Mouse (Mus musculus) large intestine, adult 2 months (tissue): ENCODE results near the gene Bpifa3. TPM values are rescaled to one million over a fixed set of nuclear protein-coding genes. Genes with fewer than 3 reads are reported as not detected.
"Not testable (repeated sequence)": the region's sequence is repeated elsewhere in the genome, so short reads cannot be mapped to it uniquely, and the experiment has no call there.

Source experiments
- DNase-seq: peaks from one replicate; pipeline ENCODE4 v3.0.0-alpha.2; 2012; ENCODE audit warnings: low read depth, low spot score
- WGBS: fragments of 180-500 bp; shearing (Covaris S2); methylation state at CpG from one replicate; pipeline ENCODE4 v1.1.7; 2018; 5-methylcytosine and 5-hydroxymethylcytosine counted together
- polyA plus RNA-seq: library from polyadenylated mRNA; depleted of rRNA; stranded (reverse); fragments of >200 nt; gene quantifications from 2 replicates; pipeline ENCODE4 v1.2.3, GENCODE M21; 2012; rRNA removed

Gene Bpifa3
- polyA plus RNA-seq: not detected in 2 replicates

GRCm38 (mm10) chr2:154130120-154130519, at the start of gene Bpifa3:
Gene Bpifa3, plus strand, starts transcription at chr2:154130336.
- DNase-seq: no peak
- 42% methylated on average over 2 of the region's 2 CpGs for WGBS

DNA sequence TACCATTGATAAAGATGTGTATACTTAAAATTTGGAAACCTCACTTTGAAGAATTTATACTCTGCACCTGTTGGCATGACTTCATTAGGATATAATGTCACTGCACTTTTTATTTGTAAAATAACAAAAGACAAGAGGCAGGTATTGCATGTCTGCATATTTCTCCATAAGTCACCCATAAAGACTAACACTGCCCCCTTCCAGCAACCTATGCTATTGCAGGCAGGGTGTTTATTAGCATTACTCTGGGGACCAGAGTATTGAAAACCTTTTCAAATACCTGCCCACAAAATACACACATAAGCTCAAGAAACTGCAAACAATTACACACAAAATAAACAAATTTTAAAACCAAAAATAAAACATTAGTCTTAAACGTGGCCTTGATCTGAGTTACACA, 32.4 kb upstream of the Bpifa3 start:
- 40% methylated on average over 1 of the region's 1 CpGs for WGBS
- DNase-seq: no peak

DNA sequence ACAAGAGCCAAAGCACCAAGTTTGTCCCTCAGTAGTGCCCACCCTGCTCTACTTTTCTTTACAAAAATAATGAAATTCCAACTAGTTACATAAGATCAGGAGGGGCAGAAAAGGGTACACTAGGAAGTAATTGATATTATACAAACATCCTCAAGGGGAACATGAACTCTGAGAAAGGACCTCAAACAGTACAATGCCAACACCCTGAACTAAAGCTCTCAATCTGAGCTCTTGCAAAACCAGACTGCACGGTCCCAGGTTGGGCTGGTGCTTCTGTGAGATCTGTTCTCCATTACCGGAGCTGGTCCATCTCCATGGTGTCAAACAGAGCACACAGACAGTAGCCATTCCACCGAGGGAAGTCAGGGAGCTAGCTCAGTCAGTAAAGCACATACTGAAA, 12.8 kb upstream of the Bpifa3 start:
- DNase-seq: no peak
- 81% methylated on average over 3 of the region's 3 CpGs for WGBS

- DNase-seq: no peak
- 70% methylated on average over 4 of the region's 4 CpGs for WGBS
These were observed 12.4 kb downstream of the Bpifa3 start, which contains the start of gene Bpifa1 for GRCm38 (mm10) chr2:154142580-154142979. Gene Bpifa1, plus strand, starts transcription at chr2:154142880.

- DNase-seq: no peak
- 52% methylated on average over 3 of the region's 3 CpGs for WGBS
These were observed 13.6 kb downstream of the Bpifa3 start for GRCm38 (mm10) chr2:154143735-154144134.

- WGBS: 77% methylated on average over 4 of the region's 4 CpGs
- DNase-seq: no peak
These were observed 17.4 kb downstream of the Bpifa3 start for GRCm38 (mm10) chr2:154147496-154147895.

DNA sequence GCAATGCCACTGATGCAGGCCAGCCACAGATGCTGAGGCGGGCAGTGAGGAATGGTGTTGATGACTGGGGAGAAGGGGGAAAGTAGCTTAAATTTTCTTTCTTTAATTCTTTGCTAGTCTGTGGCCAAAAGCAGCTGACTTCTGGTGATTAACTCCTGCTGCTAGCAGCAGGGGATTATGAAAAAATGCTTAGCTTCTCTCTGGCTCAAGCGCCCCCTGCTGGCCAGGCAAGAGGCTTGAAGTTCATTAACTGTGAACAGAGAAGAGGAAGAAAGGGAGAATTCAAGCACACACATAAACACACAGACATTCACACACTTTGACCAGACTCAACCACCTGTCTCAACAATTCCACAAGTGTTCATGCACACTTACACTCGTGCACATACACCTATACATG, 28.3 kb downstream of the Bpifa3 start:
- WGBS: 42% methylated on average over 3 of the region's 3 CpGs
- DNase-seq: no peak

- WGBS: 76% methylated on average over 8 of the region's 8 CpGs
- no peak for DNase-seq
These were observed 32.2 kb downstream of the Bpifa3 start, which contains the start of gene Bpifa5 for GRCm38 (mm10) chr2:154162307-154162706. Gene Bpifa5, plus strand, starts transcription at chr2:154162607.

DNA sequence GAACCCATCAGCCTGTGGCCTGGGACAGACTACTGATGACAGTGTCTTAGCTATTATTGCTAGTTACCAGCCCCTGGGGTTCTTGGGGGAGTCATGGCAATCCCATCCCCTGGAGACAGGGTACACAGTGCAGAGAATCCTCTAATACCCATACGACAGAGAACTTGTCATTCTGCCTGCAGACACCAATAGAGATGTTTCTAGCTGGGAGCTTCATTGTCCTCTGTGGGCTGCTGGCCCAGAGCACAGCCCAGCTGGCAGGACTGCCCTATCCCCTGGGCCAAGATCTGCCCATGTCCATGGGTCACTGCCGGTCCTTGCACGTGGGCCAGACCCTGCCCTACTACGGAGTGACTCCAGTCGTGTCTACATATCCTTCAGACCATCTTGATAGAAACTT, 33.2 kb downstream of the Bpifa3 start:
- no peak for DNase-seq
- 85% methylated on average over 5 of the region's 5 CpGs for WGBS

DNA sequence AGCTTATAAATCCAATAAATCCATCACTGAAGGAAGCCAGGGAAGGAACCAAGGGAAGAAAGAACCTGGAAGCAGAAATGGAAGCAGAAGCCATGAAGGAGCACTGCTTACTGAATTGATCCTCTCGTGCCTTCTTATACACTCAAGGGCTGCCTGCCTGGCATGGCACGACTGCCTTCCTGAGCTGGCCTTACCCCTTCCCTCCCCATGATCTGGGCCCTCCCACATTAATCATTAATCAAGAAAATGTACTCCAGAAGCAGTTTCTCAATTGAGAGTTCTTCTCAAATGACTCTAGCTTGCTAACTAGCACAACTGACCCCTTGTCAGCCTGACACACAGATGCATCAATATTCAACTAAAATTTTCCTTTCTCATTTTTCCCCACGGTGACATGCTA, 39.0 kb downstream of the Bpifa3 start:
- WGBS: 24% methylated on average over 3 of the region's 3 CpGs
- DNase-seq: no peak

DNA sequence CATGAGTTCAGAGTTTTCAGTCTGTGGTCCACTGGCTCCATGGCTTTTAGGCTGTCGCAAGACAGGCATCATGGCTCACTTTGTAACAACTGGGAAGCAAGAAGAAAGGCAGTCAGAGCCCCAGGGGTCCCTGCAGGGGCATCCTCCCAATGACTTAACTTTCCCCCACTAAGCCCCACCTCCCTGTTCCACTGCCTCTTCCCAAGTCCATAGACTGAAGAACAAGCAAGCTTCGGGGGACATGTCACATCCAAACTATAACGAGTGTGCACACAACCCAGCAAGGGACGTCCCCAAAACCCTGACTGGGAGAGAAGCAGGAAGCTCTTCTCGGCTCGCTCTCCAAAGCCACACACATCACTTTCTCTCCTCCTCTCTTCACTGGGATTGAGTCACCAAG, 41.5 kb downstream of the Bpifa3 start:
- no peak for DNase-seq
- WGBS: 63% methylated on average over 6 of the region's 6 CpGs

DNA sequence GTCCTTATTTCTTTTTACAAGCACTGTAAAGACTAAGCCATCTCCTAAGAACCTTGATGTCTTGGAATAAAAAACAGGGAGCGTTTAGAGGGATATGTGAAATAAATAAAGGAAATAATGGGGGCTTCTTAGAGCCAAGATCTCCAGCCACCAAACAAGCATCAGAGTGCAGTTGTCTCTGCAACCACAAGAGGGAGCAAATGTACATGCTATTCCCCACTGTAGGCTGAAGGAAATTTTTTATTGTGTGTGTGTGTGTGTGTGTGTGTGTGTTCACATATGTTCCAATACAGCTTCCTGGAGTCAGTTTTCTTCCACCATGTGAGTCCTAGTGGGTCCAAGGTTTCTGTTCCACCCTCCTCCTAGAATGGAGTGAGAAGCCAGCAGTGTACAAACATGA, 43.2 kb downstream of the Bpifa3 start:
- DNase-seq: no peak
- 46% methylated on average over 1 of the region's 1 CpGs for WGBS

DNA sequence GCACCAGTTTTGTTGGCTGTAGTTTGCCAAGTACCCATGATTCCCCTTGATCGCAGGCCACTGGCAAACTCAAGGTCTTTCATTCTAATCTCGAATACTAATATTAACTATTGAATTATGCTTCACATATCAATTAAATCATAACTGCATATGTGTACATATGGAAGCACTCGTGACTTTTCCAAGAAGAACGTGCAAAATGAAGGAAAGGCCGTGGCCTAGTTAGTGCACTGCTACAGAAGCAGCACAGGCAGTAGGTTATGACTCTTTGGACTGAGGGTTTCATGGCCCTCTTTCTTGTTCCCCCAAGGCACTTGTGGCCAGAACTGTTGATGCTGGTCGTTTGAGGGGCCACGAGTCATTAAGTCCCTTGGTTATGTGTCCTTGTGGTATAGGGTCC, 51.8 kb downstream of the Bpifa3 start:
- whole genome bisulfite sequencing: 77% methylated on average over 7 of the region's 7 CpGs
- DNase-seq: not testable (repeated sequence)

DNA sequence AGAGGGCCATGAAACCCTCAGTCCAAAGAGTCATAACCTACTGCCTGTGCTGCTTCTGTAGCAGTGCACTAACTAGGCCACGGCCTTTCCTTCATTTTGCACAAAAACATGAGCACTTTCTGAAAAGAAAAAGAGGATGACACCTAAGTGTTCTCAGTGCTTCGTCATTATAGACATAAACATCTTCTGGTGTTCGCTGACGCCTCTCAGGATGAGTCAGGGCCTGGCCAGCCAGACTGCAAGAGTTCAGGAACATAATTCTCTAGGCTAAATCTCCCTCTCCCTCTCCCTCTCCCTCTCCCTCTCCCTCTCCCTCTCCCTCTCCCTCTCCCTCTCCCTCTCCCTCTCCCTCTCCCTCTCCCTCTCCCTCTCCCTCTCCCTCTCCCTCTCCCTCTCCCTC, 52.9 kb downstream of the Bpifa3 start:
- not testable (repeated sequence) for DNase-seq
- 66% methylated on average over 4 of the region's 4 CpGs for WGBS

DNA sequence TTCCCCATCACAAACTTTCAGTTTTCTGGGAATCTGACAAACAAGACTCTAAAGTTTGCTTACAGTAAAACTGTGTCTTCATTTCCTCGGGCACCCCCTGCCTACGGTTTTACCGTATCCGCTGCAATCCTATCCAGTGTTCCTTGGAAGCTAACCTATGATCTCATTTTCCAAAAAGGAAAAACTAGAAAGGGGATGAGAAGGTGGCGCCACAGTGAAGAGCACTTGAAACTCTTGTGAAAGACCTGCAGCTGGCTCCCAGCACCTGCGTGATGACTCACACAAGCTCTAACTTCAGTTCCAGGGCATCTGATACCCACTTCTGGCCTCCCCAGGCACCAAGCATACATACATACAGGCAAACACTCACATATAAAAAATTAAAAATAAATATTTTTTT, 55.2 kb downstream of the Bpifa3 start:
- 74% methylated on average over 6 of the region's 6 CpGs for WGBS

DNA sequence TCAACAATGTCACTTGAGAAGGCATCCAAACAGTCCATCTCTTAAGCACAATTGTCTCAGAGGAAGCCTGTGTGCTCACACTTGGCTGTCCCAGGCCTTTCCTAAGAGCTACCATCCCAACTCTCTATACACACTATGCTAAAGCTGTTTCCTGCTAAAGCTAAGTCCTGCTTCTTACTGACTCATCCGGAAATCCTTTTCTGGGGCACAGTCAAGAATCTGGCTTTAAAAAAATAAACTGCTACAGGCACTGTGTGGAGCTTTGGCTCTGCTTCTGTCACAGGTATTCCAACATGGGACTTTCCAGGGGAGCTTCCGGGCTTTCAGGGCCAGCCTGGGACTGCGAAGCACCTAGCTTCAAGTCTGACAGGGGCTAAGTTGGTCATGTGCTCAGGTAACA, 55.6 kb downstream of the Bpifa3 start:
- WGBS: 68% methylated on average over 3 of the region's 3 CpGs
- no peak for DNase-seq

More for the DNA sequence above, 55.2 kb downstream of the Bpifa3 start:
- DNase-seq: no peak

GRCm38 (mm10) chr2:154187468-154187867, 57.3 kb downstream of the Bpifa3 start:
- WGBS: 32% methylated on average over 5 of the region's 5 CpGs
- DNase-seq: no peak

Other genes starting within 250 kb of the Bpifa3 start
- gene Bpifb6, start 229.9 kb upstream of the Bpifa3 start, polyA plus RNA-seq: not detected in 2 replicates
- not detected in 2 replicates for gene Bpifb3, start 212.1 kb upstream of the Bpifa3 start, polyA plus RNA-seq
- not detected in 2 replicates for gene Bpifb4, start 192.1 kb upstream of the Bpifa3 start, polyA plus RNA-seq
- not detected in 2 replicates for gene Bpifa6, start 155.4 kb upstream of the Bpifa3 start, polyA plus RNA-seq
- not detected in 2 replicates for gene Bpifa2, start 122.1 kb upstream of the Bpifa3 start, polyA plus RNA-seq
- not detected in 2 replicates for gene Bpifa1, start 12.5 kb downstream of the Bpifa3 start, polyA plus RNA-seq
- gene Bpifa5, start 32.3 kb downstream of the Bpifa3 start, polyA plus RNA-seq: not detected in 2 replicates
- gene Bpifb1, start 60.5 kb downstream of the Bpifa3 start, polyA plus RNA-seq: not detected in 2 replicates
- 0.05 and 0.08 TPM in 2 replicates for gene Bpifb5, start 93.4 kb downstream of the Bpifa3 start, polyA plus RNA-seq
- not detected in 2 replicates for gene Bpifb9a, start 127.5 kb downstream of the Bpifa3 start, polyA plus RNA-seq
- gene Bpifb9b, start 176.9 kb downstream of the Bpifa3 start, polyA plus RNA-seq: not detected in 2 replicates
- gene Cdk5rap1, start 242.7 kb downstream of the Bpifa3 start, polyA plus RNA-seq: 10.7 and 12.1 TPM in 2 replicates